Mouse (Mus musculus): ENCODE data around the gene Aif1l.
"Not testable (repeated sequence)": the region's sequence is repeated elsewhere in the genome, so short reads cannot be mapped to it uniquely, and the experiment has no call there.

DNA sequence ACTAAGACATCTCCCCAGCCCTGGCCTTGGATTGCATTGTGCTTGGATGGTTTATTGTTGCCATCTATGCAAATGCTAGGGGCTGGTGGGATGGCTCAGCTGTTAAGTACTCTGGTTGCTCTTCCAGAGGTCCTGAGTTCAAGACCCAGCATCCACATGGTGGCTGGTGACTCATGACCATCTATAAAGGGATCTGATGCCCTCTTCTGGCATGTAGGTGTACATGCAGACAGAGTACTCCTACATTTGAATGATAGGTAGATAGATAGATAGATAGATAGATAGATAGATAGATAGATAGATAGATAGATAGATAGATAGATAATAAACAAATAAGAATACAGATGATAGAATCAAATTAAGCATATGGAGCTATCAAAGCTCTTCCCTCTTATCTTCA, 35.7 kb upstream of the Aif1l start:
- peak; percentile 11; the same call in 1 of the 2 replicates for TF ChIP-seq CTCF (conservative IDR thresholded peaks at IDR 0.05; ENCODE audit: low read length)
- not testable (repeated sequence) for TF ChIP-seq POU5F1 (IDR thresholded peaks at IDR 0.05; ENCODE audit: borderline replicate concordance, low read length)

Data from E14TG2a.4 (cell line).